Mouse (Mus musculus) hindbrain, embryonic 10.5 days (tissue): ENCODE results near the gene Dlx3. TPM values are rescaled to one million over a fixed set of nuclear protein-coding genes. Genes with fewer than 3 reads are reported as not detected.

Source experiments
- DNase-seq: peaks from one replicate; pipeline ENCODE4 v3.0.0-alpha.2; 2017; ENCODE audit warnings: low spot score
- H3K27ac ChIP-seq: fragments of 300-500 bp; sonication (generic); 2 replicates; pipeline ENCODE4 v1.5.1; 2016; ENCODE audit warnings: mild to moderate bottlenecking, moderate library complexity
- H3K27me3 ChIP-seq: fragments of 300-500 bp; sonication (generic); 2 replicates; pipeline ENCODE4 v1.6.1; 2016; ENCODE audit warnings: mild to moderate bottlenecking; ENCODE audit not compliant: poor library complexity, insufficient read depth, severe bottlenecking
- H3K36me3 ChIP-seq: fragments of 300-500 bp; sonication (generic); 2 replicates; pipeline ENCODE4 v1.6.1; 2016; ENCODE audit warnings: mild to moderate bottlenecking, moderate library complexity
- H3K4me1 ChIP-seq: fragments of 300-500 bp; sonication (generic); replicated peaks from 2 replicates; pipeline ENCODE4 v1.6.1; 2016; ENCODE audit warnings: mild to moderate bottlenecking
- H3K4me3 ChIP-seq: fragments of 300-500 bp; sonication (generic); 2 replicates; pipeline ENCODE4 v1.5.1; 2016; ENCODE audit warnings: mild to moderate bottlenecking, moderate library complexity
- H3K9me3 ChIP-seq: fragments of 300-500 bp; sonication (generic); 2 replicates; pipeline ENCODE4 v1.6.1; 2016; ENCODE audit warnings: mild to moderate bottlenecking, moderate library complexity
- WGBS: fragments of 180-500 bp; shearing (Covaris S2); methylation state at CpG from one replicate; pipeline ENCODE4 v1.1.7; 2016; 5-methylcytosine and 5-hydroxymethylcytosine counted together
- polyA plus RNA-seq: library from polyadenylated mRNA; unstranded; fragments of >200 nt; fragmentation: Nextera tagmentation; extraction: Ambion mirVana; gene quantifications from 2 replicates; pipeline ENCODE4 v1.2.1, GENCODE M21; 2016

Dlx3 gene
- polyA plus RNA-seq, 1 experiment from 2014 or later: 3.2 TPM

GRCm38 (mm10) chr11:95155511-95155910, 35.6 kb downstream of the Dlx3 start:
- Histone ChIP-seq H3K36me3 (no peaks in the 10 kb centered on the region), H3K27ac (no peak overlapping the region), H3K27me3 (peaks cover 66% of the 10 kb centered on the region), H3K4me1 (0 out of 2 replicates have a peak, but pooled peaks cover 3% of the 10 kb centered on the region), H3K9me3 (no peaks in the 10 kb centered on the region), H3K4me3 (no peak overlapping the region)
- DNase-seq: no peak
- WGBS: 76% methylated on average over 2 of the region's 2 CpGs

- H3K36me3 ChIP-seq: no peaks in the 10 kb centered on the region
- H3K9me3 ChIP-seq: no peaks in the 10 kb centered on the region
- H3K4me1 ChIP-seq: no peaks in the 10 kb centered on the region
- no peak for DNase-seq
- peaks cover 53% of the 10 kb centered on the region for H3K27me3 ChIP-seq
- 56% methylated on average over 5 of the region's 5 CpGs for WGBS
- no peak overlapping the region for H3K27ac ChIP-seq
- no peak overlapping the region for H3K4me3 ChIP-seq
Measured at GRCm38 (mm10) chr11:95157356-95157755, 37.4 kb downstream of the Dlx3 start.

- 71% methylated on average over 5 of the region's 5 CpGs for WGBS
- Histone ChIP-seq H3K4me1 (no peaks in the 10 kb centered on the region), H3K9me3 (no peaks in the 10 kb centered on the region), H3K36me3 (no peaks in the 10 kb centered on the region), H3K27me3 (peaks cover 47% of the 10 kb centered on the region), H3K4me3 (no peak overlapping the region), H3K27ac (no peak overlapping the region)
- no peak for DNase-seq
Measured at GRCm38 (mm10) chr11:95157872-95158271, 38.0 kb downstream of the Dlx3 start.

GRCm38 (mm10) chr11:95159763-95160371, 39.9 kb downstream of the Dlx3 start:
- peaks cover 27% of the 10 kb centered on the region for H3K27me3 ChIP-seq
- no peaks in the 10 kb centered on the region for H3K9me3 ChIP-seq
- H3K4me3 ChIP-seq: no peak overlapping the region
- no peak for DNase-seq
- no peak overlapping the region for H3K27ac ChIP-seq
- H3K36me3 ChIP-seq: no peaks in the 10 kb centered on the region
- WGBS: 87% methylated on average over 8 of the region's 8 CpGs
- H3K4me1 ChIP-seq: no peaks in the 10 kb centered on the region

GRCm38 (mm10) chr11:95160693-95161092, 40.8 kb downstream of the Dlx3 start:
- DNase-seq: no peak
- WGBS: 47% methylated on average over 7 of the region's 7 CpGs
- Histone ChIP-seq H3K36me3 (no peaks in the 10 kb centered on the region), H3K27ac (no peak overlapping the region), H3K27me3 (peaks cover 19% of the 10 kb centered on the region), H3K4me1 (peaks cover 2% of the 10 kb centered on the region; the same call in 1 of the 2 replicates), H3K4me3 (no peak overlapping the region), H3K9me3 (no peaks in the 10 kb centered on the region)

- Histone ChIP-seq H3K27ac (no peak overlapping the region), H3K4me1 (peaks cover 7% of the 10 kb centered on the region; the same call in 1 of the 2 replicates), H3K9me3 (no peaks in the 10 kb centered on the region), H3K27me3 (peaks cover 12% of the 10 kb centered on the region), H3K36me3 (no peaks in the 10 kb centered on the region), H3K4me3 (no peak overlapping the region)
- DNase-seq: no peak
- 69% methylated on average over 4 of the region's 4 CpGs for WGBS
Measured at GRCm38 (mm10) chr11:95161708-95162107, 41.8 kb downstream of the Dlx3 start.

- Histone ChIP-seq H3K27ac (no peak overlapping the region), H3K27me3 (peaks cover 5% of the 10 kb centered on the region), H3K9me3 (no peaks in the 10 kb centered on the region), H3K4me3 (no peak overlapping the region), H3K4me1 (peaks cover 7% of the 10 kb centered on the region; the same call in 1 of the 2 replicates), H3K36me3 (no peaks in the 10 kb centered on the region)
- no peak for DNase-seq
- whole genome bisulfite sequencing: 79% methylated on average over 5 of the region's 5 CpGs
Measured at GRCm38 (mm10) chr11:95165857-95166256, 45.9 kb downstream of the Dlx3 start.

Other genes starting within 250 kb of the Dlx3 start
- 98.1 and 193 TPM in 2 replicates for gene Col1a1, start 183.9 kb upstream of the Dlx3 start, polyA plus RNA-seq
- not detected in 2 replicates for gene Hils1, start 152.5 kb upstream of the Dlx3 start, polyA plus RNA-seq
- 0.10 TPM in 1 of 2 replicates, not detected in the other for gene Sgca, start 143.8 kb upstream of the Dlx3 start, polyA plus RNA-seq
- gene Ppp1r9b, start 129.1 kb upstream of the Dlx3 start, polyA plus RNA-seq: 10.4 and 11.8 TPM in 2 replicates
- gene Samd14, start 110.2 kb upstream of the Dlx3 start, polyA plus RNA-seq: 38.8 and 71.5 TPM in 2 replicates
- gene Pdk2, start 78.8 kb upstream of the Dlx3 start, polyA plus RNA-seq: 10.7 and 15.2 TPM in 2 replicates
- gene Itga3, start 43.3 kb upstream of the Dlx3 start, polyA plus RNA-seq: 5.7 and 6.7 TPM in 2 replicates
- 0.25 and 0.31 TPM in 2 replicates for gene Dlx4, start 26.1 kb downstream of the Dlx3 start, polyA plus RNA-seq
- gene Tac4, start 141.4 kb downstream of the Dlx3 start, polyA plus RNA-seq: 0.12 TPM in 1 of 2 replicates, not detected in the other
- 79.0 and 84.9 TPM in 2 replicates for gene Kat7, start 190.1 kb downstream of the Dlx3 start, polyA plus RNA-seq
- gene Fam117a, start 216.9 kb downstream of the Dlx3 start, polyA plus RNA-seq: 10.8 and 11.0 TPM in 2 replicates